Mouse (Mus musculus) liver, embryonic 15.5 days (tissue): Measurements from ENCODE around the gene Zic5. TPM values are rescaled to one million over a fixed set of nuclear protein-coding genes. Genes with fewer than 3 reads are reported as not detected.
"Not testable (repeated sequence)": the region's sequence is repeated elsewhere in the genome, so short reads cannot be mapped to it uniquely, and the experiment has no call there.

Experiments used
- ATAC-seq: fragments of 200-750 bp; cut with Nextera tagmentation; 2 replicates; pipeline ENCODE4 v1.8.0; 2017; ENCODE audit warnings: moderate number of reproducible peaks, mild to moderate bottlenecking, moderate library complexity; ENCODE audit not compliant: insufficient read depth
- H3K27ac ChIP-seq: fragments of 300-500 bp; sonication (generic); replicated peaks from 2 replicates; pipeline ENCODE4 v1.5.1; 2015; ENCODE audit warnings: mild to moderate bottlenecking, inconsistent platforms
- H3K27me3 ChIP-seq: fragments of 300-500 bp; sonication (generic); 2 replicates; pipeline ENCODE4 v1.6.1; 2015; ENCODE audit warnings: mild to moderate bottlenecking, inconsistent platforms
- H3K36me3 ChIP-seq: fragments of 300-500 bp; sonication (generic); replicated peaks from 2 replicates; pipeline ENCODE4 v1.6.1; 2015; ENCODE audit warnings: moderate library complexity, mild to moderate bottlenecking, inconsistent platforms
- H3K4me1 ChIP-seq: fragments of 300-500 bp; sonication (generic); replicated peaks from 2 replicates; pipeline ENCODE4 v1.6.1; 2015; ENCODE audit warnings: inconsistent platforms
- H3K4me2 ChIP-seq: fragments of 300-500 bp; sonication (generic); 2 replicates; pipeline ENCODE4 v1.6.1; 2015; ENCODE audit warnings: moderate library complexity, mild to moderate bottlenecking, inconsistent platforms
- H3K4me3 ChIP-seq: fragments of 300-500 bp; sonication (generic); replicated peaks from 2 replicates; pipeline ENCODE4 v1.5.1; 2015; ENCODE audit warnings: mild to moderate bottlenecking, inconsistent platforms
- H3K9ac ChIP-seq: fragments of 300-500 bp; sonication (generic); 2 replicates; pipeline ENCODE4 v1.6.1; 2015; ENCODE audit warnings: moderate library complexity, mild to moderate bottlenecking, inconsistent platforms
- H3K9me3 ChIP-seq: fragments of 300-500 bp; sonication (generic); replicated peaks from 2 replicates; pipeline ENCODE4 v1.6.1; 2016; ENCODE audit warnings: inconsistent platforms
- WGBS: fragments of 180-500 bp; shearing (Covaris S2); methylation state at CpG from one replicate; pipeline ENCODE4 v1.1.7; 2015; ENCODE audit warnings: mixed read lengths; ENCODE audit not compliant: insufficient replicate concordance; 5-methylcytosine and 5-hydroxymethylcytosine counted together
- polyA plus RNA-seq: library from polyadenylated mRNA; unstranded; fragments of >200 nt; fragmentation: Nextera tagmentation; extraction: Ambion mirVana; gene quantifications from 2 replicates; pipeline ENCODE4 v1.2.1, GENCODE M21; 2015

Gene Zic5
- polyA plus RNA-seq, 1 experiment from 2014 or later: not detected

GRCm38 (mm10) chr14:122461966-122462365 is 3.5 kb downstream of the Zic5 start:
- Histone ChIP-seq H3K27ac (no peak overlapping the region), H3K9me3 (no peaks in the 10 kb centered on the region), H3K4me3 (no peak overlapping the region), H3K27me3 (peaks cover 70% of the 10 kb centered on the region), H3K4me2 (no peak overlapping the region), H3K36me3 (no peaks in the 10 kb centered on the region), H3K4me1 (peaks cover 14% of the 10 kb centered on the region), H3K9ac (no peak overlapping the region)
- 32% methylated on average over 9 of the region's 9 CpGs for WGBS
- no peak for ATAC-seq

GRCm38 (mm10) chr14:122461500-122461899 is 4.0 kb downstream of the Zic5 start:
- Histone ChIP-seq H3K36me3 (no peaks in the 10 kb centered on the region), H3K4me2 (no peak overlapping the region), H3K9me3 (no peaks in the 10 kb centered on the region), H3K27me3 (peaks cover 65% of the 10 kb centered on the region), H3K4me1 (peaks cover 14% of the 10 kb centered on the region), H3K27ac (no peak overlapping the region), H3K4me3 (no peak overlapping the region), H3K9ac (no peak overlapping the region)
- 39% methylated on average over 3 of the region's 3 CpGs for WGBS
- no peak for ATAC-seq

GRCm38 (mm10) chr14:122460226-122460625 is 5.3 kb downstream of the Zic5 start:
- no peak overlapping the region for H3K4me3 ChIP-seq
- no peak for ATAC-seq
- H3K4me1 ChIP-seq: peaks cover 13% of the 10 kb centered on the region
- no peak overlapping the region for H3K27ac ChIP-seq
- H3K27me3 ChIP-seq: peaks cover 58% of the 10 kb centered on the region
- no peaks in the 10 kb centered on the region for H3K36me3 ChIP-seq
- no peaks in the 10 kb centered on the region for H3K9me3 ChIP-seq
- H3K4me2 ChIP-seq: no peak overlapping the region
- 43% methylated on average over 5 of the region's 5 CpGs for WGBS
- H3K9ac ChIP-seq: no peak overlapping the region

- Histone ChIP-seq H3K4me2 (no peak overlapping the region), H3K9me3 (no peaks in the 10 kb centered on the region), H3K9ac (no peak overlapping the region), H3K4me3 (no peak overlapping the region), H3K4me1 (peaks cover 8% of the 10 kb centered on the region), H3K36me3 (no peaks in the 10 kb centered on the region), H3K27ac (no peak overlapping the region), H3K27me3 (peaks cover 58% of the 10 kb centered on the region)
- no peak for ATAC-seq
- WGBS: 76% methylated on average over 1 of the region's 1 CpGs
These were observed 5.7 kb downstream of the Zic5 start for GRCm38 (mm10) chr14:122459776-122460175.

GRCm38 (mm10) chr14:122459332-122459731 is 6.1 kb downstream of the Zic5 start:
- H3K9me3 ChIP-seq, H3K4me3 ChIP-seq, H3K9ac ChIP-seq, H3K4me1 ChIP-seq, H3K4me2 ChIP-seq, H3K36me3 ChIP-seq, ATAC-seq, H3K27ac ChIP-seq: not testable (repeated sequence)
- peaks cover 58% of the 10 kb centered on the region for H3K27me3 ChIP-seq
- 55% methylated on average over 12 of the region's 12 CpGs for WGBS

- Histone ChIP-seq H3K4me2 (no peak overlapping the region), H3K36me3 (no peaks in the 10 kb centered on the region), H3K9ac (no peak overlapping the region), H3K9me3 (no peaks in the 10 kb centered on the region), H3K4me1 (peaks cover 6% of the 10 kb centered on the region), H3K27me3 (peaks cover 63% of the 10 kb centered on the region), H3K4me3 (no peak overlapping the region), H3K27ac (no peak overlapping the region)
- 56% methylated on average over 4 of the region's 4 CpGs for WGBS
- no peak for ATAC-seq
These were observed 9.9 kb downstream of the Zic5 start for GRCm38 (mm10) chr14:122455562-122455958.

GRCm38 (mm10) chr14:122454901-122455561 is 10.4 kb downstream of the Zic5 start:
- Histone ChIP-seq H3K36me3 (no peaks in the 10 kb centered on the region), H3K4me2 (no peak overlapping the region), H3K27me3 (peaks cover 63% of the 10 kb centered on the region), H3K4me3 (no peak overlapping the region), H3K27ac (no peak overlapping the region), H3K9me3 (no peaks in the 10 kb centered on the region), H3K9ac (no peak overlapping the region), H3K4me1 (peaks cover 9% of the 10 kb centered on the region)
- 50% methylated on average over 10 of the region's 10 CpGs for WGBS
- no peak for ATAC-seq

GRCm38 (mm10) chr14:122453996-122454738 is 11.3 kb downstream of the Zic5 start:
- ATAC-seq: no peak
- Histone ChIP-seq H3K27ac (no peak overlapping the region), H3K9ac (no peak overlapping the region), H3K27me3 (peaks cover 66% of the 10 kb centered on the region), H3K36me3 (no peaks in the 10 kb centered on the region), H3K4me1 (peaks cover 9% of the 10 kb centered on the region), H3K9me3 (no peaks in the 10 kb centered on the region), H3K4me3 (no peak overlapping the region), H3K4me2 (peak overlapping the region; percentile 38; the same call in 1 of the 2 replicates)
- WGBS: 19% methylated on average over 12 of the region's 12 CpGs

- 8% methylated on average over 32 of the region's 32 CpGs for WGBS
- Histone ChIP-seq H3K4me2 (peak overlapping the region; percentile 38), H3K9me3 (no peaks in the 10 kb centered on the region), H3K27ac (no peak overlapping the region), H3K9ac (no peak overlapping the region), H3K27me3 (peaks cover 73% of the 10 kb centered on the region), H3K36me3 (no peaks in the 10 kb centered on the region), H3K4me1 (peaks cover 9% of the 10 kb centered on the region), H3K4me3 (peak overlapping the region; percentile 9; the same call in 1 of the 2 replicates)
- no peak for ATAC-seq
These were observed 12.0 kb downstream of the Zic5 start for GRCm38 (mm10) chr14:122453388-122453995.

- Histone ChIP-seq H3K4me1 (peaks cover 9% of the 10 kb centered on the region), H3K27ac (no peak overlapping the region), H3K9me3 (no peaks in the 10 kb centered on the region), H3K4me2 (no peak overlapping the region), H3K9ac (no peak overlapping the region), H3K4me3 (no peak overlapping the region), H3K27me3 (peaks cover 79% of the 10 kb centered on the region), H3K36me3 (no peaks in the 10 kb centered on the region)
- no peak for ATAC-seq
- 43% methylated on average over 13 of the region's 13 CpGs for WGBS
These were observed 12.6 kb downstream of the Zic5 start for GRCm38 (mm10) chr14:122452701-122453387.
